Mouse (Mus musculus) spleen, postnatal 14 days (tissue): ENCODE measurements around the gene Krt76.

Source experiments
- DNase-seq, 2 experiments: peaks; one replicate each; pipeline ENCODE4 v3.0.0; 2021 to 2022; ENCODE audit warnings: low spot score in 2 of 2

Krt76 gene

GRCm38 (mm10) chr15:101892820-101893219 lies at the start of gene Krt76:
Gene Krt76 (minus strand): TSS chr15:101892920.
- DNase-seq, result no peak

- no peak for DNase-seq
These were observed 49.2 kb upstream of the Krt76 start for GRCm38 (mm10) chr15:101941948-101942347.

- DNase-seq, result no peak
These were observed 47.6 kb upstream of the Krt76 start, which contains the start of gene Krt79 for GRCm38 (mm10) chr15:101940274-101940829. Gene Krt79 (minus strand): TSS chr15:101940324.

GRCm38 (mm10) chr15:101938600-101939308 lies 46.0 kb upstream of the Krt76 start:
- no peak for DNase-seq

- no peak for DNase-seq
These were observed 40.3 kb upstream of the Krt76 start for GRCm38 (mm10) chr15:101933024-101933423.

GRCm38 (mm10) chr15:101929666-101930065 lies 36.9 kb upstream of the Krt76 start:
- no peak for DNase-seq

- DNase-seq, result no peak
These were observed 36.4 kb upstream of the Krt76 start for GRCm38 (mm10) chr15:101929087-101929486.

GRCm38 (mm10) chr15:101927340-101928080 lies 34.8 kb upstream of the Krt76 start:
- DNase-seq, result no peak

- no peak for DNase-seq
These were observed 32.3 kb upstream of the Krt76 start for GRCm38 (mm10) chr15:101925041-101925440.

GRCm38 (mm10) chr15:101924635-101925034 lies 31.9 kb upstream of the Krt76 start, which contains the start of gene Krt4:
Gene Krt4 (minus strand): TSS chr15:101924735.
- DNase-seq, result no peak

GRCm38 (mm10) chr15:101922296-101922695 lies 29.6 kb upstream of the Krt76 start:
- no peak for DNase-seq

- DNase-seq, result no peak
These were observed 23.4 kb upstream of the Krt76 start for GRCm38 (mm10) chr15:101916072-101916471.

- no peak for DNase-seq
These were observed 12.1 kb upstream of the Krt76 start for GRCm38 (mm10) chr15:101904849-101905248.

- no peak for DNase-seq
These were observed 9.7 kb upstream of the Krt76 start for GRCm38 (mm10) chr15:101902171-101903149.

GRCm38 (mm10) chr15:101895216-101895615 lies 2.5 kb upstream of the Krt76 start:
- no peak for DNase-seq

GRCm38 (mm10) chr15:101879776-101880175 lies 12.9 kb downstream of the Krt76 start:
- DNase-seq, result no peak

GRCm38 (mm10) chr15:101878041-101878440 lies 14.7 kb downstream of the Krt76 start:
- DNase-seq, result no peak

- no peak for DNase-seq
These were observed 18.3 kb downstream of the Krt76 start for GRCm38 (mm10) chr15:101874383-101874782.

GRCm38 (mm10) chr15:101873231-101873630 lies 19.5 kb downstream of the Krt76 start:
- DNase-seq, result no peak

GRCm38 (mm10) chr15:101869431-101869830 lies 23.3 kb downstream of the Krt76 start, which contains the start of gene Krt77:
Gene Krt77 (minus strand): TSS chr15:101869705.
- DNase-seq, result no peak

- DNase-seq, result no peak
These were observed 26.0 kb downstream of the Krt76 start for GRCm38 (mm10) chr15:101866754-101867153.
